Mouse (Mus musculus) lung, embryonic 16.5 days (tissue): ENCODE data around the gene Pdk4. TPM values are rescaled to one million over a fixed set of nuclear protein-coding genes. Genes with fewer than 3 reads are reported as not detected.

Experiments
- ATAC-seq: fragments of 200-750 bp; cut with Nextera tagmentation; 2 replicates; pipeline ENCODE4 v1.8.0; 2017; ENCODE audit warnings: low read depth, mild to moderate bottlenecking, moderate library complexity
- H3K27ac ChIP-seq: fragments of 300-500 bp; sonication (generic); 2 replicates; pipeline ENCODE4 v1.5.1; 2014; ENCODE audit warnings: mild to moderate bottlenecking, control low read depth, low read length
- H3K27me3 ChIP-seq: fragments of 300-500 bp; sonication (generic); 2 replicates; pipeline ENCODE4 v1.6.1; 2014; ENCODE audit warnings: low read depth, low read length, mixed read lengths; ENCODE audit not compliant: control insufficient read depth, insufficient read depth
- H3K36me3 ChIP-seq: fragments of 300-500 bp; sonication (generic); 2 replicates; pipeline ENCODE4 v1.6.1; 2014; ENCODE audit warnings: low read length; ENCODE audit not compliant: control insufficient read depth, insufficient read depth
- H3K4me1 ChIP-seq: fragments of 300-500 bp; sonication (generic); replicated peaks from 2 replicates; pipeline ENCODE4 v1.6.1; 2014; ENCODE audit warnings: low read length, mixed read lengths; ENCODE audit not compliant: control insufficient read depth, insufficient read depth
- H3K4me2 ChIP-seq: fragments of 300-500 bp; sonication (generic); 2 replicates; pipeline ENCODE4 v1.6.1; 2014; ENCODE audit warnings: low read depth, low read length, control low read depth
- H3K4me3 ChIP-seq: fragments of 300-500 bp; sonication (generic); 2 replicates; pipeline ENCODE4 v1.5.1; 2014; ENCODE audit warnings: mild to moderate bottlenecking, low read length, control low read depth
- H3K9ac ChIP-seq: fragments of 300-500 bp; sonication (generic); 2 replicates; pipeline ENCODE4 v1.6.1; 2014; ENCODE audit warnings: low read length, control low read depth
- H3K9me3 ChIP-seq: fragments of 300-500 bp; sonication (generic); 2 replicates; pipeline ENCODE4 v1.6.1; 2016; ENCODE audit warnings: low read length; ENCODE audit not compliant: control insufficient read depth
- WGBS: fragments of 180-500 bp; shearing (Covaris S2); extraction: QIAGEN DNeasy Blood & Tissue Kit; methylation state at CpG from one replicate; pipeline ENCODE4 v1.1.7; 2014; 5-methylcytosine and 5-hydroxymethylcytosine counted together
- polyA plus RNA-seq: library from polyadenylated mRNA; unstranded; fragments of >200 nt; fragmentation: Nextera tagmentation; extraction: Ambion mirVana; gene quantifications from 2 replicates; pipeline ENCODE4 v1.2.1, GENCODE M21; 2015

The Pdk4 gene
- polyA plus RNA-seq, 1 experiment from 2014 or later, result 4.5 TPM

- no peak overlapping the region for H3K4me2 ChIP-seq
- no peak overlapping the region for H3K27ac ChIP-seq
- 41% methylated on average over 4 of the region's 4 CpGs for WGBS
- peaks cover 4% of the 10 kb centered on the region; the same call in 1 of the 2 replicates for H3K4me1 ChIP-seq
- H3K27me3 ChIP-seq, result no peaks in the 10 kb centered on the region
- no peaks in the 10 kb centered on the region for H3K9me3 ChIP-seq
- ATAC-seq, result no peak
- no peaks in the 10 kb centered on the region for H3K36me3 ChIP-seq
- no peak overlapping the region for H3K9ac ChIP-seq
- no peak overlapping the region for H3K4me3 ChIP-seq
These were observed 58.4 kb downstream of the Pdk4 start for GRCm38 (mm10) chr6:5437757-5438156.

DNA sequence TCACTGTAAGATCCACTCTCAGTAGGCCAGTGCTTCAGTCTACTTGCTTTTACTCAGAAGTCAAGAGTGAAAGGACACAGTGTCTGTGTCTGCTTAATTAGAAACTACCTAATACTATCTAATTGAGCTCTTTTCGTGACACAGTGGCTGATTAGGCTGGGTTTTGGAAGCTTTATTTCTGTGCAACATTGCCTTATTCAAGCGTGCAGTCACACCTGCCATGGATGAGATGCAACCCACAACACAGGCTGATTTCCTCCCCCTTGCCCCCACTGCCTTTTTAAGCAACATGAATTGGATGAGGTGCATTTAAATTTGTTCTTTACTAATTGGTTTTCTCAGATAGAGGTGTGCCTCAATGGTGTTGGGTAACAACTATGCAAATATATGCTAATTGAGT lies 62.2 kb downstream of the Pdk4 start:
- no peak overlapping the region for H3K9ac ChIP-seq
- WGBS, result 92% methylated on average over 2 of the region's 2 CpGs

More for the DNA sequence above, 62.2 kb downstream of the Pdk4 start:
- Histone ChIP-seq H3K4me2 (no peak overlapping the region), H3K27ac (no peak overlapping the region), H3K9me3 (no peaks in the 10 kb centered on the region), H3K36me3 (no peaks in the 10 kb centered on the region), H3K4me3 (no peak overlapping the region), H3K27me3 (no peaks in the 10 kb centered on the region), H3K4me1 (no peaks in the 10 kb centered on the region)
- ATAC-seq, result no peak

Other genes starting within 250 kb of the Pdk4 start
- 28.9 and 31.9 TPM in 2 replicates for gene Pon3, start 240.0 kb downstream of the Pdk4 start, polyA plus RNA-seq
- gene Pon2, start 197.9 kb downstream of the Pdk4 start, polyA plus RNA-seq, result 54.8 and 63.6 TPM in 2 replicates
- gene Asb4, start 112.9 kb downstream of the Pdk4 start, polyA plus RNA-seq, result 5.7 and 6.7 TPM in 2 replicates
- gene Dync1i1, start 229.3 kb upstream of the Pdk4 start, polyA plus RNA-seq, result 0.80 and 0.87 TPM in 2 replicates